Mouse (Mus musculus) myocyte (in vitro differentiated cells): ENCODE measurements around the gene Prl2a1. TPM values are rescaled to one million over a fixed set of nuclear protein-coding genes. Genes with fewer than 3 reads are reported as not detected.
"Not testable (repeated sequence)": the region's sequence is repeated elsewhere in the genome, so short reads cannot be mapped to it uniquely, and the experiment has no call there.

Experiments used
- H3K27me3 ChIP-seq: one replicate; pipeline ENCODE4 v1.6.1; 2011; ENCODE audit not compliant: control insufficient read depth, insufficient read depth, insufficient read length
- H3K36me3 ChIP-seq: one replicate; pipeline ENCODE4 v1.6.1; 2011; ENCODE audit not compliant: control insufficient read depth, insufficient read depth
- H3K4me2 ChIP-seq: one replicate; pipeline ENCODE4 v1.6.1; 2011; ENCODE audit warnings: low read depth, control low read depth
- H3K4me3 ChIP-seq: one replicate; pipeline ENCODE4 v1.5.1; 2011; ENCODE audit warnings: mild to moderate bottlenecking, control low read depth, moderate library complexity
- H3K79me2 ChIP-seq: one replicate; pipeline ENCODE4 v1.6.1; 2011; ENCODE audit not compliant: control insufficient read depth, insufficient read depth
- H3ac ChIP-seq: one replicate; pipeline ENCODE4 v1.6.1; 2011; ENCODE audit not compliant: control insufficient read depth, insufficient read length
- CEBPB ChIP-seq: IDR thresholded peaks from 2 replicates; pipeline ENCODE4 v1.6.1; 2011; ENCODE audit warnings: mild to moderate bottlenecking, moderate library complexity; ENCODE audit not compliant: poor library complexity, insufficient read depth, severe bottlenecking
- E2F4 ChIP-seq: IDR thresholded peaks from one replicate; pipeline ENCODE4 v1.6.1; 2011; ENCODE audit warnings: mild to moderate bottlenecking, control low read depth, moderate library complexity; ENCODE audit not compliant: insufficient read depth
- MAX ChIP-seq: IDR thresholded peaks from one replicate; pipeline ENCODE4 v1.6.1; 2011; ENCODE audit warnings: low read depth, mild to moderate bottlenecking, control low read depth
- MYOD1 ChIP-seq, 3 experiments: IDR thresholded peaks; one replicate each; pipeline ENCODE4 v1.6.1; 2011; ENCODE audit warnings: control low read depth in 2 of 3, low read depth in 2 of 3, mild to moderate bottlenecking in 2 of 3, moderate library complexity in 1 of 3; ENCODE audit not compliant: insufficient read length in 2 of 3, control insufficient read depth in 1 of 3
- MYOG ChIP-seq, 3 experiments: IDR thresholded peaks; one replicate each; pipeline ENCODE4 v1.6.1; 2011; ENCODE audit warnings: control low read depth in 2 of 3, low read depth in 2 of 3, mild to moderate bottlenecking in 2 of 3; ENCODE audit not compliant: insufficient read length in 2 of 3, control insufficient read depth in 1 of 3, insufficient read depth in 1 of 3
- POLR2A ChIP-seq: IDR thresholded peaks from one replicate; pipeline ENCODE4 v1.6.1; 2011; ENCODE audit warnings: low read depth, mild to moderate bottlenecking, control low read depth, moderate library complexity; ENCODE audit not compliant: insufficient read length
- POLR2AphosphoS2 ChIP-seq: IDR thresholded peaks from one replicate; pipeline ENCODE4 v1.6.1; 2011; ENCODE audit warnings: low read depth, control low read depth; ENCODE audit not compliant: insufficient read length
- REST ChIP-seq: IDR thresholded peaks from one replicate; pipeline ENCODE4 v1.6.1; 2011; ENCODE audit warnings: mild to moderate bottlenecking, control low read depth, moderate library complexity; ENCODE audit not compliant: insufficient read depth, insufficient read length
- SRF ChIP-seq: IDR thresholded peaks from one replicate; pipeline ENCODE4 v1.6.1; 2011; ENCODE audit warnings: low read depth; ENCODE audit not compliant: control insufficient read depth, insufficient read length
- TCF12 ChIP-seq: IDR thresholded peaks from one replicate; pipeline ENCODE4 v1.6.1; 2011; ENCODE audit warnings: mild to moderate bottlenecking, control low read depth; ENCODE audit not compliant: poor library complexity, insufficient read depth, severe bottlenecking
- TCF3 ChIP-seq: IDR thresholded peaks from one replicate; pipeline ENCODE4 v1.6.1; 2011; ENCODE audit warnings: low read depth, control low read depth; ENCODE audit not compliant: insufficient read length
- USF1 ChIP-seq: IDR thresholded peaks from one replicate; pipeline ENCODE4 v1.6.1; 2011; ENCODE audit warnings: low read depth, mild to moderate bottlenecking, control low read depth, moderate library complexity
- polyA plus RNA-seq: library from polyadenylated mRNA; unstranded; fragments of >200 nt; fragmentation: generic; extraction: Trizol; gene quantifications from one replicate; pipeline ENCODE4 v1.2.1, GENCODE M21; 2012; ENCODE audit warnings: missing spikeins

Prl2a1 gene
- not detected for polyA plus RNA-seq

GRCm38 (mm10) chr13:27801354-27801753, at the start of gene Prl2a1:
Gene Prl2a1, plus strand, starts transcription at chr13:27801654.
- Histone ChIP-seq H3K4me2 (no peak within 1 kb of the TSS), H3K79me2 (no peaks in the 10 kb centered on the region), H3K4me3 (no peak within 1 kb of the TSS), H3K27me3 (no peaks in the 10 kb centered on the region), H3K36me3 (no peaks in the 10 kb centered on the region), H3ac (no peak within 1 kb of the TSS)
- TF ChIP-seq CEBPB (no peak), TCF3 (no peak), MAX (no peak), USF1 (no peak), MYOD1 (IDR thresholded peaks at IDR 0.05; ENCODE audit: control insufficient read depth in 1 of 3, insufficient read length in 2 of 3, low read depth in 2 of 3) (no peak), MYOG (IDR thresholded peaks at IDR 0.05; ENCODE audit: control insufficient read depth in 1 of 3, insufficient read depth in 1 of 3, insufficient read length in 2 of 3, low read depth in 2 of 3) (no peak), SRF (no peak), E2F4 (no peak), POLR2A (no peak)

GRCm38 (mm10) chr13:27780704-27781103, 20.8 kb upstream of the Prl2a1 start, which contains the start of gene Prl7c1:
Gene Prl7c1, minus strand, starts transcription at chr13:27780804.
- not testable (repeated sequence) for H3ac ChIP-seq, H3K36me3 ChIP-seq, H3K4me3 ChIP-seq, H3K79me2 ChIP-seq, H3K27me3 ChIP-seq, H3K4me2 ChIP-seq

GRCm38 (mm10) chr13:27799303-27799702, 2.2 kb upstream of the Prl2a1 start:
- TF ChIP-seq REST: no peak
- no peak for TF ChIP-seq USF1
- no peak for TF ChIP-seq MYOD1 (IDR thresholded peaks at IDR 0.05; ENCODE audit: control insufficient read depth in 1 of 3, insufficient read length in 2 of 3, low read depth in 2 of 3)
- TF ChIP-seq MAX: no peak
- no peak for TF ChIP-seq MYOG (IDR thresholded peaks at IDR 0.05; ENCODE audit: control insufficient read depth in 1 of 3, insufficient read depth in 1 of 3, insufficient read length in 2 of 3, low read depth in 2 of 3)
- TF ChIP-seq POLR2AphosphoS2: no peak
- no peak for TF ChIP-seq SRF
- no peak for TF ChIP-seq TCF12
- no peak for TF ChIP-seq E2F4
- TF ChIP-seq TCF3: no peak
- TF ChIP-seq CEBPB: no peak; the same call in 1 of the 2 replicates
- TF ChIP-seq POLR2A: no peak
- Histone ChIP-seq H3K27me3 (no peaks in the 10 kb centered on the region), H3K36me3 (no peaks in the 10 kb centered on the region)

GRCm38 (mm10) chr13:27802765-27803164, 1.3 kb downstream of the Prl2a1 start:
- no peaks in the 10 kb centered on the region for H3K79me2 ChIP-seq
- H3K4me2 ChIP-seq: no peak overlapping the region
- TF ChIP-seq TCF12: peak; percentile 33
- TF ChIP-seq MYOD1 (IDR thresholded peaks at IDR 0.05; ENCODE audit: control insufficient read depth in 1 of 3, insufficient read length in 2 of 3, low read depth in 2 of 3): peak; percentile 35 to 82 (median 74)
- no peak for TF ChIP-seq USF1
- TF ChIP-seq POLR2AphosphoS2: no peak
- TF ChIP-seq SRF: no peak
- no peak for TF ChIP-seq E2F4
- no peak for TF ChIP-seq MAX
- TF ChIP-seq POLR2A: no peak
- peak; percentile 32 for TF ChIP-seq TCF3
- TF ChIP-seq MYOG (IDR thresholded peaks at IDR 0.05; ENCODE audit: control insufficient read depth in 1 of 3, insufficient read depth in 1 of 3, insufficient read length in 2 of 3, low read depth in 2 of 3): peak in 1 of 3 experiments; percentile 57
- TF ChIP-seq REST: no peak
- no peak for TF ChIP-seq CEBPB
- no peak overlapping the region for H3K4me3 ChIP-seq
- H3K36me3 ChIP-seq: no peaks in the 10 kb centered on the region
- no peaks in the 10 kb centered on the region for H3K27me3 ChIP-seq
- H3ac ChIP-seq: no peak overlapping the region

More at GRCm38 (mm10) chr13:27799303-27799702, 2.2 kb upstream of the Prl2a1 start:
- H3K79me2 ChIP-seq: no peaks in the 10 kb centered on the region
- H3K4me3 ChIP-seq: no peak overlapping the region
- H3ac ChIP-seq: no peak overlapping the region
- H3K4me2 ChIP-seq: no peak overlapping the region

GRCm38 (mm10) chr13:27849042-27849441, 47.6 kb downstream of the Prl2a1 start, which contains the start of gene Prl2c1:
Gene Prl2c1, plus strand, starts transcription at chr13:27849342.
- Histone ChIP-seq H3K36me3 (no peaks in the 10 kb centered on the region), H3ac (no peak within 1 kb of the TSS), H3K79me2 (no peaks in the 10 kb centered on the region), H3K27me3 (no peaks in the 10 kb centered on the region), H3K4me3 (no peak within 1 kb of the TSS), H3K4me2 (no peak within 1 kb of the TSS)
- TF ChIP-seq POLR2AphosphoS2: no peak
- no peak for TF ChIP-seq E2F4
- no peak for TF ChIP-seq MAX
- no peak for TF ChIP-seq TCF3
- no peak for TF ChIP-seq CEBPB
- TF ChIP-seq USF1: no peak
- TF ChIP-seq MYOD1 (IDR thresholded peaks at IDR 0.05; ENCODE audit: control insufficient read depth in 1 of 3, insufficient read length in 2 of 3, low read depth in 2 of 3): no peak
- no peak for TF ChIP-seq REST
- TF ChIP-seq SRF: no peak
- no peak for TF ChIP-seq TCF12
- no peak for TF ChIP-seq MYOG (IDR thresholded peaks at IDR 0.05; ENCODE audit: control insufficient read depth in 1 of 3, insufficient read depth in 1 of 3, insufficient read length in 2 of 3, low read depth in 2 of 3)
- no peak for TF ChIP-seq POLR2A

Other genes starting within 250 kb of the Prl2a1 start
- gene Prl8a9, start 237.0 kb upstream of the Prl2a1 start, polyA plus RNA-seq: not detected
- not detected for gene Prl8a1, start 219.5 kb upstream of the Prl2a1 start, polyA plus RNA-seq
- not detected for gene Prl7b1, start 191.1 kb upstream of the Prl2a1 start, polyA plus RNA-seq
- not detected for gene Prl7a1, start 159.2 kb upstream of the Prl2a1 start, polyA plus RNA-seq
- gene Prl7a2, start 133.6 kb upstream of the Prl2a1 start, polyA plus RNA-seq: not detected
- gene Prl7d1, start 84.9 kb upstream of the Prl2a1 start, polyA plus RNA-seq: not detected
- gene Prl7c1, start 20.9 kb upstream of the Prl2a1 start, polyA plus RNA-seq: not detected
- gene Prl2c1, start 47.7 kb downstream of the Prl2a1 start, polyA plus RNA-seq: not detected
- gene Prl4a1, start 214.6 kb downstream of the Prl2a1 start, polyA plus RNA-seq: not detected